Mouse (Mus musculus) erythroblast, embryonic 14.5 days (primary cell): ENCODE data around the gene C1galt1. TPM values are rescaled to one million over a fixed set of nuclear protein-coding genes. Genes with fewer than 3 reads are reported as not detected.

Experiments used
- H3K27me3 ChIP-seq: 2 replicates; pipeline ENCODE4 v1.6.1; 2012; ENCODE audit warnings: inconsistent platforms; ENCODE audit not compliant: control insufficient read depth
- H3K36me3 ChIP-seq: 2 replicates; pipeline ENCODE4 v1.6.1; 2012; ENCODE audit warnings: mild to moderate bottlenecking, inconsistent platforms; ENCODE audit not compliant: control insufficient read depth
- H3K4me1 ChIP-seq: 2 replicates; pipeline ENCODE4 v1.6.1; 2012; ENCODE audit warnings: inconsistent platforms; ENCODE audit not compliant: control insufficient read depth
- H3K4me3 ChIP-seq: replicated peaks from 2 replicates; pipeline ENCODE3; 2012; ENCODE audit warnings: moderate library complexity, mild to moderate bottlenecking, inconsistent platforms
- H3K9me3 ChIP-seq: 2 replicates; pipeline ENCODE4 v1.6.1; 2012; ENCODE audit warnings: low read length, inconsistent platforms, mixed read lengths; ENCODE audit not compliant: control insufficient read depth
- GATA1 ChIP-seq: IDR thresholded peaks from 2 replicates; pipeline ENCODE4 v1.6.1; 2012; ENCODE audit warnings: low read length, inconsistent platforms, mixed read lengths
- TAL1 ChIP-seq: IDR thresholded peaks from 3 replicates; pipeline ENCODE4 v1.6.1; 2012; ENCODE audit warnings: low read length, inconsistent platforms, mixed read lengths
- polyA plus RNA-seq: library from polyadenylated mRNA; stranded (reverse); fragments of >175 nt; gene quantifications from 2 replicates; pipeline ENCODE4 v1.2.3, GENCODE M21; 2012

The C1galt1 gene
- polyA plus RNA-seq = 0.14 and 0.25 TPM in 2 replicates

- peaks cover 45% of the 10 kb centered on the region for H3K4me1 ChIP-seq
- TF ChIP-seq TAL1 (no peak), GATA1 (no peak)
Observed at GRCm38 (mm10) chr6:7844802-7845679, at the start of gene C1galt1. C1galt1 (plus strand) TSS chr6:7844842.

GRCm38 (mm10) chr6:7799969-7800368, 44.7 kb upstream of the C1galt1 start:
- Histone ChIP-seq H3K27me3 (peaks cover 6% of the 10 kb centered on the region; the same call in 1 of the 2 replicates), H3K36me3 (no peaks in the 10 kb centered on the region), H3K4me3 (no peak overlapping the region), H3K4me1 (peaks cover 5% of the 10 kb centered on the region), H3K9me3 (no peaks in the 10 kb centered on the region)
- TF ChIP-seq TAL1 = no peak
- no peak for TF ChIP-seq GATA1

More at GRCm38 (mm10) chr6:7844802-7845679, at the start of gene C1galt1:
- peaks cover 19% of the 10 kb centered on the region for H3K36me3 ChIP-seq
- H3K4me3 ChIP-seq = peak within 1 kb of the TSS; percentile 94
- H3K27me3 ChIP-seq = no peaks in the 10 kb centered on the region
- no peaks in the 10 kb centered on the region for H3K9me3 ChIP-seq

- no peaks in the 10 kb centered on the region for H3K36me3 ChIP-seq
- H3K4me1 ChIP-seq = no peaks in the 10 kb centered on the region
- peaks cover 6% of the 10 kb centered on the region; the same call in 1 of the 2 replicates for H3K27me3 ChIP-seq
- no peak overlapping the region for H3K4me3 ChIP-seq
- no peak for TF ChIP-seq GATA1
- TF ChIP-seq TAL1 = no peak
- H3K9me3 ChIP-seq = no peaks in the 10 kb centered on the region
Observed at GRCm38 (mm10) chr6:7803765-7804542, 40.7 kb upstream of the C1galt1 start.

- Histone ChIP-seq H3K27me3 (no peaks in the 10 kb centered on the region), H3K36me3 (no peaks in the 10 kb centered on the region), H3K4me1 (peaks cover 4% of the 10 kb centered on the region), H3K9me3 (no peaks in the 10 kb centered on the region), H3K4me3 (no peak overlapping the region)
- TF ChIP-seq GATA1 = no peak
- no peak for TF ChIP-seq TAL1
Observed at GRCm38 (mm10) chr6:7814146-7814545, 30.5 kb upstream of the C1galt1 start.

GRCm38 (mm10) chr6:7816233-7816632, 28.4 kb upstream of the C1galt1 start:
- Histone ChIP-seq H3K36me3 (no peaks in the 10 kb centered on the region), H3K4me3 (no peak overlapping the region), H3K4me1 (peaks cover 4% of the 10 kb centered on the region), H3K27me3 (no peaks in the 10 kb centered on the region), H3K9me3 (no peaks in the 10 kb centered on the region)
- TF ChIP-seq GATA1 = no peak

GRCm38 (mm10) chr6:7822688-7823087, 22.0 kb upstream of the C1galt1 start:
- Histone ChIP-seq H3K9me3 (no peaks in the 10 kb centered on the region), H3K4me1 (no peaks in the 10 kb centered on the region), H3K27me3 (no peaks in the 10 kb centered on the region; the same call in 1 of the 2 replicates), H3K36me3 (no peaks in the 10 kb centered on the region), H3K4me3 (no peak overlapping the region)
- TF ChIP-seq TAL1 (no peak), GATA1 (no peak)

GRCm38 (mm10) chr6:7830793-7831192, 13.8 kb upstream of the C1galt1 start:
- TF ChIP-seq GATA1 (no peak), TAL1 (no peak)
- Histone ChIP-seq H3K9me3 (no peaks in the 10 kb centered on the region), H3K4me1 (no peaks in the 10 kb centered on the region), H3K4me3 (no peak overlapping the region), H3K36me3 (no peaks in the 10 kb centered on the region), H3K27me3 (no peaks in the 10 kb centered on the region; the same call in 1 of the 2 replicates)

- no peaks in the 10 kb centered on the region for H3K4me1 ChIP-seq
Observed at GRCm38 (mm10) chr6:7832564-7833175, 12.0 kb upstream of the C1galt1 start.

More at GRCm38 (mm10) chr6:7832564-7833175, 12.0 kb upstream of the C1galt1 start:
- Histone ChIP-seq H3K36me3 (no peaks in the 10 kb centered on the region), H3K27me3 (no peaks in the 10 kb centered on the region), H3K4me3 (no peak overlapping the region), H3K9me3 (no peaks in the 10 kb centered on the region)
- TF ChIP-seq TAL1 = no peak
